Mouse (Mus musculus): Measurements from ENCODE around the gene Cd244a.

GRCm38 (mm10) chr1:171515557-171515956 is 43.4 kb upstream of the Cd244a start:
- no peak for TF ChIP-seq CTCF (IDR thresholded peaks at IDR 0.05; ENCODE audit: low read depth, low read length)
- TF ChIP-seq POLR2A (IDR thresholded peaks at IDR 0.05; ENCODE audit: borderline replicate concordance, low read depth, low read length) = no peak
